ENCODE assay signal across 29 mouse cellular contexts in the genomic region with DNA sequence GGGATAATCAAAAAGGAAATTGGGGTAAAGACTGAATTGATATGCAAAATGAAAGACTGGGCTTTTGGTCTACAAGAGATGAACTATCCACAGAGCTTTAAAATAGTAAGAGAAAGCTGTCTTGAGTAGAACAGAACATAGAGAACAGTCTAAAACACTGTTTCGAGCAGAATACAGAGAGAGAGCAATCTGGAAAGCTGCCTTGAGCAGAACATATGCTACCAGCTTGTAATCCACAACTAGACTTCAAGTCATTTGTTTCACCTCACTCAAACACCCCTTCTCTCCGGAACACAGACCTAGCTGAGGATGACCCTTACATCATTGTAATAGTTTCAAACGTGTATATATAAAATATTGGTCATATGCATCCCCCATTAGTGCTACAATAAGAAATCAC.
"Had no signal": no experiment of that assay in that cellular context is flagged by ENCODE, and none has a peak within 500 bp of the region (broad histone marks: within the 10 kb centered on the region; RNA-seq: fewer than 3 reads in every experiment).

No protein-coding gene starts in this region.

- H3K4me3 ChIP-seq: embryonic facial prominence, embryonic 10.5 days; embryonic facial prominence, embryonic 12.5 days; embryonic facial prominence, embryonic 13.5 days; embryonic facial prominence, embryonic 15.5 days; erythroblast, embryonic 14.5 days; forebrain, embryonic 10.5 days; forebrain, embryonic 12.5 days; forebrain, embryonic 13.5 days; forebrain, embryonic 15.5 days; gastrocnemius, adult 2 months; heart, adult 2 months; heart, embryonic 10.5 days had no signal

- H3K4me2 ChIP-seq: embryonic facial prominence, embryonic 12.5 days; embryonic facial prominence, embryonic 13.5 days; embryonic facial prominence, embryonic 15.5 days; forebrain, embryonic 12.5 days; forebrain, embryonic 13.5 days; forebrain, embryonic 15.5 days had no signal

- ATAC-seq: forebrain, embryonic 13.5 days; forebrain, embryonic 14.5 days; forebrain, embryonic 15.5 days; forebrain, embryonic 16.5 days; forebrain, postnatal 0 days had no signal

- H3K4me1 ChIP-seq: embryonic facial prominence, embryonic 10.5 days; embryonic facial prominence, embryonic 12.5 days; embryonic facial prominence, embryonic 13.5 days; embryonic facial prominence, embryonic 15.5 days; forebrain, embryonic 10.5 days; forebrain, embryonic 12.5 days; forebrain, embryonic 13.5 days; forebrain, embryonic 15.5 days; heart, embryonic 10.5 days had no signal

- H3K9ac ChIP-seq: embryonic facial prominence, embryonic 12.5 days; embryonic facial prominence, embryonic 13.5 days; embryonic facial prominence, embryonic 15.5 days; forebrain, embryonic 12.5 days; forebrain, embryonic 13.5 days; forebrain, embryonic 15.5 days; forebrain, postnatal 0 days had no signal

- H3K27ac ChIP-seq: embryonic facial prominence, embryonic 10.5 days; embryonic facial prominence, embryonic 12.5 days; embryonic facial prominence, embryonic 13.5 days; embryonic facial prominence, embryonic 15.5 days; forebrain, embryonic 10.5 days; forebrain, embryonic 12.5 days; forebrain, embryonic 13.5 days; forebrain, embryonic 15.5 days; gastrocnemius, adult 2 months; heart, adult 2 months; heart, embryonic 10.5 days had no signal

- H3K27me3 ChIP-seq: embryonic facial prominence, embryonic 12.5 days; embryonic facial prominence, embryonic 13.5 days; embryonic facial prominence, embryonic 15.5 days; forebrain, embryonic 12.5 days; forebrain, embryonic 13.5 days; forebrain, embryonic 15.5 days had no signal

- H3K36me3 ChIP-seq: embryonic facial prominence, embryonic 10.5 days; embryonic facial prominence, embryonic 12.5 days; embryonic facial prominence, embryonic 13.5 days; embryonic facial prominence, embryonic 15.5 days; forebrain, embryonic 10.5 days; forebrain, embryonic 12.5 days; forebrain, embryonic 15.5 days; heart, embryonic 10.5 days had no signal

- H3K9me3 ChIP-seq: embryonic facial prominence, embryonic 13.5 days; forebrain, embryonic 15.5 days; heart, embryonic 10.5 days had no signal

- DNase-seq: cerebellum, adult 8-10 months; cerebellum, adult 9-10 months; cerebellum, adult 9-11 months; cerebellum, postnatal 10 days; cerebellum, postnatal 14 days; cerebellum, postnatal 25 days; cerebellum, postnatal 36 days; embryo, embryonic 11 days; forebrain, postnatal 0 days; gastrocnemius, adult 2 months; gastrocnemius, postnatal 10 days; gastrocnemius, postnatal 14 days; gastrocnemius, postnatal 25 days; gastrocnemius, postnatal 36 days; heart, adult 11 months; heart, adult 18-20 months; heart, adult 2 months had no signal
